Mouse (Mus musculus): ENCODE measurements at regions not wholly inside any gene's neighbourhood (a gene's known extent, or its start where the extent isn't known, plus 50 kb on each side); places are given as distances from the start of the nearest gene placed in this dataset.

- DNase-seq (ENCODE audit: low read depth): peak; percentile 54
Measured at GRCm38 (mm10) chr14:28626951-28627350, 122.4 kb downstream of the Wnt5a start.

GRCm38 (mm10) chr14:28635175-28635574 is 130.6 kb downstream of the Wnt5a start:
- no peak for DNase-seq (ENCODE audit: low read depth)

GRCm38 (mm10) chr14:28639056-28639455 is 134.5 kb downstream of the Wnt5a start:
- DNase-seq (ENCODE audit: low read depth): peak; percentile 72

- DNase-seq (ENCODE audit: low read depth): no peak
Measured at GRCm38 (mm10) chr14:28645807-28646206, 141.3 kb downstream of the Wnt5a start.

GRCm38 (mm10) chr14:28649411-28649810 is 144.9 kb downstream of the Wnt5a start:
- no peak for DNase-seq (ENCODE audit: low read depth)

- no peak for DNase-seq (ENCODE audit: low read depth)
Measured at GRCm38 (mm10) chr14:28653059-28653930, 148.7 kb downstream of the Wnt5a start.

- DNase-seq (ENCODE audit: low read depth): no peak
Measured at GRCm38 (mm10) chr14:28657216-28657615, 152.7 kb downstream of the Wnt5a start.

- no peak for DNase-seq (ENCODE audit: low read depth)
Measured at GRCm38 (mm10) chr14:28660872-28661588, 156.5 kb downstream of the Wnt5a start.

GRCm38 (mm10) chr14:28663316-28663715 is 158.8 kb downstream of the Wnt5a start:
- no peak for DNase-seq (ENCODE audit: low read depth)

GRCm38 (mm10) chr14:28664121-28664520 is 159.6 kb downstream of the Wnt5a start:
- DNase-seq (ENCODE audit: low read depth): no peak

GRCm38 (mm10) chr14:28675476-28675875 is 170.9 kb downstream of the Wnt5a start:
- peak; percentile 68 for DNase-seq (ENCODE audit: low read depth)

- DNase-seq (ENCODE audit: low read depth): no peak
Measured at GRCm38 (mm10) chr14:28699780-28700179, 195.2 kb downstream of the Wnt5a start.

GRCm38 (mm10) chr14:28704729-28705128 is 200.2 kb downstream of the Wnt5a start:
- no peak for DNase-seq (ENCODE audit: low read depth)

GRCm38 (mm10) chr14:28714598-28714997 is 210.0 kb downstream of the Wnt5a start:
- no peak for DNase-seq (ENCODE audit: low read depth)

- DNase-seq (ENCODE audit: low read depth): no peak
Measured at GRCm38 (mm10) chr14:28720545-28720944, 216.0 kb downstream of the Wnt5a start.

- no peak for DNase-seq (ENCODE audit: low read depth)
Measured at GRCm38 (mm10) chr14:28725666-28726065, 221.1 kb downstream of the Wnt5a start.

- DNase-seq (ENCODE audit: low read depth): no peak
Measured at GRCm38 (mm10) chr14:28733496-28733895, 228.9 kb downstream of the Wnt5a start.

GRCm38 (mm10) chr14:28735446-28735845 is 230.9 kb downstream of the Wnt5a start:
- no peak for DNase-seq (ENCODE audit: low read depth)

GRCm38 (mm10) chr14:28740076-28740475 is 235.5 kb downstream of the Wnt5a start:
- DNase-seq (ENCODE audit: low read depth): no peak

- DNase-seq (ENCODE audit: low read depth): no peak
Measured at GRCm38 (mm10) chr14:28741418-28741817, 236.9 kb downstream of the Wnt5a start.

GRCm38 (mm10) chr14:28743673-28744072 is 239.1 kb downstream of the Wnt5a start:
- DNase-seq (ENCODE audit: low read depth): no peak

- no peak for DNase-seq (ENCODE audit: low read depth)
Measured at GRCm38 (mm10) chr14:28750301-28750700, 245.8 kb downstream of the Wnt5a start.

- DNase-seq (ENCODE audit: low read depth): no peak
Measured at GRCm38 (mm10) chr14:28765201-28765600, 252.8 kb upstream of the Lrtm1 start.
